Mouse (Mus musculus) adrenal gland, adult 2 months (tissue): ENCODE results near the gene Ddr2. TPM values are rescaled to one million over a fixed set of nuclear protein-coding genes. Genes with fewer than 3 reads are reported as not detected.

Source experiments
- DNase-seq: peaks from one replicate; pipeline ENCODE4 v3.0.0; 2021
- long read RNA-seq: library from polyadenylated mRNA; stranded (forward); transcript quantifications from one replicate; pipeline ENCODE4 v2.0.0, GENCODE M21; 2021
- polyA plus RNA-seq: library from polyadenylated mRNA; depleted of rRNA; stranded (reverse); fragments of >200 nt; gene quantifications from 2 replicates; pipeline ENCODE4 v1.2.3, GENCODE M21; 2012; rRNA removed
- total RNA-seq, 2 experiments: library from RNA; stranded (reverse); gene quantifications; 2 replicates each; pipeline ENCODE4 v1.2.3; 2021

The Ddr2 gene
- total RNA-seq (10 to 100 TPM; 17.2 to 23.0 TPM), polyA plus RNA-seq (2.7 and 3.3 TPM in 2 replicates)
- long read RNA-seq, full-length matches to known transcripts, result 1 of 1 reads
- long read RNA-seq, partial matches to known transcripts, result 0 of 1 reads
- long read RNA-seq, other reads (novel, unspliced or antisense), result 0 of 1 reads

DNA sequence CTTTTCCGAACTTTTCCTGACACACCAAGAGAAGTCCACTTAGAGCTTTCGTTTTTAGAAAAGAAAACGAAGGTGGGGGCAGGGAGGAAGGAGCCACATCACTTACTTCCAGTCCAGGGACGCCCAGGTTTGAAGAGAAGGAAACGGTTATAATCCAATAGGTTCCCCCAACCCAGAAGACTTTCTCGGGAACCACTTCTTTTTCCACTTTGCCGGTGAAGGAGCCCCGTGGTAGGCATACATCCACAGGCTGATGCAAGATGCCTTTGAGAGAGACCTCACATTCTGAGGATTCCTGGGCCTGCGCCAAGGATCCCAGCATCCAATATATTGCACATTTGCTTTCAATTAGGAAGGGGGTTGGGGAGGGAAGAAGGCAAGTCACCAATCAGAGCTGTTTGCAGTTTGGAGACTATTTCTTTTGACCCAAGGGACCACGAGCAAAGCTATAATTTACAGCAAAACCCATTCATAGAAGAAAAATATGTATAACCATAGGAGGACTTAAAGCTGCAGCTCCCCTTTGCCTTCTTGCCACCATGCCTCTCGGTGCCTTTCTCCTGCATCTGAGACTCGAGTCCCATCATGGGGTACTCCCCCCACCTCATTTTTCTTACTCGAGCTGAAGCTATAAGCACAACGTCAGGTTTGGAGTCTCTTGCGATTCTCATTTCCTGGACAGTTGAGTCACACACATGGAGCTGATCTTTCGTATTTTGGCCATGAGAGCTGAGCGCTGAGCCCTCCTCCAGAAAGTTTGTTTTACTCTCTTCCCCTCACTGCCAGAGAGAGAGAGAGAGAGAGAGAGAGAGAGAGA, at the start of gene Ddr2:
TSS of gene Ddr2 (minus strand) at position 247 of the 817 bp plus-strand sequence.
- DNase-seq, result peak; percentile 32

DNA sequence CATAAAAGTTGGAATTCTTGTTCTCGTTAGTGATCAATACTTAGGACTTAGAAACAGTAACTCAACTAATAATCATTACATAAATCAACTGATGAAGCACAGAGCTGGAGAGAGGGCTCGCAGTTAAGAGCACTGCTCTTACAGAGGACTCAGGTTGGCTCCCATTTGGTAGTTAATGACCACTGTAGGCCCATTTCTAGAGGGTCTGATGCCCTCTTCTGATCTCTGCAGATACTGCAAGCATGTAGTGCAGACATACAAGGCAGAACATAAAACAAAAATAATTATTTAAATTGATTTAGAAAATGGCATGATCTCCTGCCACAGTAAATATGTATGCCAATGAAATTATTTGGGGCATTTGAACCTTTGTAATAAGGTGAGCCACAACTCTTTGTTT, 49.1 kb upstream of the Ddr2 start:
- DNase-seq, result no peak

DNA sequence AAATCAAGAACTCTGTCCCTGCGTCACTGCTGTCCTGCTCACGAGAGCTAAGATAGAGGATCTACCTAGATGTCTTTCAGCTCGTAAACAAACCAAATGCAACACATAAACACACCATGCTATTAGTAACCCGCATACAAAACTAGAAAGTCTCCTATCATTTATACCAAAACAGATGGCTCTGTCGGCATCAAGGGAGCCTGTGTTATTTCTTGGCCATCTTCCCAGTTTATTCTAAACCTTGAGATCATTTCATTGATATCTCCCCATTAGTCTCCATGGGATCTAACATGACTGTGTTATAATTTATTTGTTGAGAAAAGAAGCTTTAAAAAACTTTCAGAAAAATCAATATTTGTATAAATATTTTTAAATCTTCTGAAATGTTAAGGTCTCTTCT, 45.2 kb upstream of the Ddr2 start:
- DNase-seq, result no peak

DNA sequence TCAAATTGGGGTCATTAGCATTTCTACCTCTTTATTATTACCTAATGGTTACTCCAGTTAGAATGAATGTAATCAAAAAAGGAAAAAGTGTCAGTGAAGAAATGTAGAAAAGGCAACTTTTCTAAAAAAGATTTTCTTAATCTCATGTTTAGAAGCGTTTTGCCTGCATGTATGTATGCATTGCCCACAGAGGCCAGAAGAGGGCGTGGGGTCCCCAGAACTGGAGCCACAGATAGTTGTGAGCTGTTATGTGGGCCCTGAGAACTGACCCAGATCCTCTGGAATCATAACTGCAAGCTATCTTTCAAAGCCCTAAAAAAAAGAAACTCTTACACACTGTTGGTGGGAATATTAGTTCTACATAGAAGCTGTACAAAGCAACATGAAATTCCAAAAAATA, 44.7 kb upstream of the Ddr2 start:
- no peak for DNase-seq

DNA sequence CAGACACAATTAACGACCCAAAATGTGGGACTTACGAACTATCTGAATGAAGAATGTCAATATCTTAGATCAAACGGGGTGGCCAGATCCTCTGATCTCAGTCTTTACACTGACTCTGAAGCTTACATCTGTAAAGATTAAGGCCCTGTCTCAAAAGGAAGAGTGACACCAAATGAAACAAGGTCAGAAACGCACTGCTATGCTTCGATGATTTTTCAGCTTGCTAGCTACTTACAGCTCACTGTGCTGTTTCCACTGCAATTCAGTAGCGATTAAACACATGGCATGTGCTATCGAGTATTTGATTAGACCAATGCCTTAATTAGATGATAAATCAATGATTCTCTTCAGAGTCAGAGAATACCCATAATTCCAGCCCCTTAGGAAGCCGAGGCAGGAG, 43.4 kb upstream of the Ddr2 start:
- DNase-seq, result no peak

DNA sequence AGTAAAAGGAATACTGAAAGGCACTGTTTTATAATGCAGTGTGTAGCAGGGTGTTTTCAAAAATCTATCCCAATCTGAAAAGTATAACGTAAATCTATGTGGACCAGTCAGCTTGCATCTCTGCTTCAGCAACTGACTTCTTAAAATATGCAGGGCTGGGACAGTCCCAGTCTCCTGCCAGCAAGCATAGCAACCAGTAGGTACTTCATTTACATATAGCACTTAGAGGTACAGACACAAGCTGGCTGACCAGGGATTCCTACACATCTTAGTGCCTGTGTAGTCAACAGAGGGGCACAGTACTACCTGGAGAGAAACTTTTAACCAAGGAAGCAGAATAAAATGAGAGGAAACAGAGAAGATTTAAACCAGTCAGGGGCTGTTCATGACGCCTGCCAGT, 42.0 kb upstream of the Ddr2 start:
- DNase-seq, result no peak

DNA sequence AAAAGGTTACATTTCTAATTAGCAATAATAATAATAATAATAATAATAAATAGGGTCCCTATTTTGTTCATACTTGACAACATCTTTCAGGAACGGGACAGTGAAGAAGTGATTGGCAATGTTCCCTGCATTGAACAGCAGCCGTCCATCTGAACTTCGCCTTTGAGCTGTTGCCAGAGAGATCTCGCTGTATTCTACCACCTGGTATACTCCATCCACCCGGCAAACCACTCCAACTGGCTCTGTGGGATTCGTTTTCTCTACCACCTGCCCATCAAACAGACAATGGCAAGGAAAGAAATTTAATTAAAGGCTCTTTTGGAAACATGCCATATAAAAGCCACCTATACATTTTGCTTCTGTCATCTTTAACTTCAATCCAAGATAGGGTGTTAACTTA, 40.3 kb upstream of the Ddr2 start:
- DNase-seq, result no peak

DNA sequence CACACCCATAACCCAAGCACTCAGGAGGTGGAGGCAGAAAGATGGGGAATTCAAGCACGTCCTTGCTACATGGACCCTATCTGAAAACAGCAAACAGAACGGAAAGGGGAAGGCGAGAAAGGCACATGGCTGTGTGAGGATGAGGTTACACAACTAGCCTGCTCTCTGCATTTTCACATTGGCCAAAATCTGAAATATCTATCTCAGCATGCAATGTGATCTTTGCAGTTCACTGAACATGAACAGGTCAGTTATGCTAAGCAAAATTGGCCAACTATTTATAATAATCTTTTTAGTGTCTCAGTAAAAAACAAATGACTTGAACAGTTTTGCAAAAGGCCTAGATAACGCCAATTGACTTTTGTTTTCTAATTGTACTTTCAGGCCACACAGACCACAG, 39.2 kb upstream of the Ddr2 start:
- DNase-seq, result no peak

DNA sequence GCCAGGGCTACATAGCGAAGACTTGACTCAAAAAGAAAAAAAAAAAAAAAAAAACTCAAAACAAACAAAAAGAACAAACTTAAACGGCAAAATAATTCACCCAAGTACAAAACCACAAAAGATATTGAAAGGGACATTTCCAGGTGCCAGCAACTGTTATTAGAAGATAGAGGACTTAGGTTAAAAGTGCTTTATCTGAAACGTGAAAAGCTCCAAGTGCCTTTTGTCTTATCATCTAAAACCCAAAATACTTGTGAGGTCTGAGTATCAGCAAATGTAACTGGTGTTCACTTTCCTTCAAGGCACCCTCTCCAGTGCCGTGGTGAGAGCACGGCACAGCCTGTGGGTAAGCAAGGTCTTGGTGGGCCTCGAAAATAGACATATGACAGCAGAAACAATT, 38.0 kb upstream of the Ddr2 start:
- no peak for DNase-seq

DNA sequence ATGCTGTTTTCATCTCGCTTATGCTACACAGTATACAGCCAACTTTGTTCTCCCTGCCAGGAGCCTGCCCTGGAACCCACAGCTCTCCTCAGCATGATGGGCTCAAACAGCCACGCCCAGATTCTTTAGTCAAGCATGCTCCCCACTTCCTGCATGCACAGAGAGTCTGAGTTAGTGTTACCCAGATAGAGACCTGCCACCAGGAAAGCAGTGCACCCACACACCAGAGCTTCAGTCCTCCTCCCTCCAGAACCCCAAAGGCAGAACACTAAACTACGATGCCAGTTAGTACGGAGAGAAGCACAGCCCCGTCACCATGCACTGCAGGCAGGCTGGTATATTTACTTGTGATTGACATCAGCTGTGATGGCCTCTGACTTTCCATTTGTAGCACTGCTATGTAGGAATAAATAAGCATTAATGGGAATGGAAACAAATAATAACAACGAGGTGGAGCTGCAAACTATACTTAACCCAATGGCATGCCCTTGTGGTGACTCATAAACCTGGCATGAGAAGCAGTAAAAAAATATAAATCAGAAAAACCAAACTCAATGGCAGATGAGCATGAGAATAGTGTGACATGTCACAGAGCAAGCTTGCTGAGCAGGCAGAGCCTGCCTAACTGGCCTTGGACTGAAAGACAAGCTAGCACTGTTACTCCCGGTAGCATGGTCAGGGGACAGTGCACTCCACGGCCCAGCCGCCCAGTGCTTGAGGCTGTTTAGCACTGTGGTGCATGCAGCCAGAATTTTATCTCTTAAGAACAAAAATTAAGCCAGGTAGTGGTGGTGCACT, 37.3 kb upstream of the Ddr2 start:
- peak; percentile 52 for DNase-seq

DNA sequence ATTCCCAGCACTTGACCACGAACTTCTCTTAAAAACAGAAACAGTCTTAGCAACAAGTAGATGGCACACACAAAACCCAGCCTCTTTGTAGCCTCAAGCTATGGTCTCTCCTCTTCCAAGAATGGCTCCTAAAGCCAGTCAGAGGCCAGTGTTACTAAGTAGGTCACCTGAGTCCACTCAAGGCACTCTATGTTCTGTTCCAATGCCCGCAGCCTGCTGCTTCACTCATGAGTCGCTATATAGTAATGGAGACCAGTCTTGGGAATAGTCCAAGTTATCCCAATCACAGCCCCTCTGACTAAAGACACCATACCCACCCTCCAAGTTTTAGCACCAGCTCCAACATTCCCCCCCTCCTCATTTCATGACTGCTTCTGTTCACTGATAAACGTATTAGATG, 35.0 kb upstream of the Ddr2 start:
- DNase-seq, result no peak

DNA sequence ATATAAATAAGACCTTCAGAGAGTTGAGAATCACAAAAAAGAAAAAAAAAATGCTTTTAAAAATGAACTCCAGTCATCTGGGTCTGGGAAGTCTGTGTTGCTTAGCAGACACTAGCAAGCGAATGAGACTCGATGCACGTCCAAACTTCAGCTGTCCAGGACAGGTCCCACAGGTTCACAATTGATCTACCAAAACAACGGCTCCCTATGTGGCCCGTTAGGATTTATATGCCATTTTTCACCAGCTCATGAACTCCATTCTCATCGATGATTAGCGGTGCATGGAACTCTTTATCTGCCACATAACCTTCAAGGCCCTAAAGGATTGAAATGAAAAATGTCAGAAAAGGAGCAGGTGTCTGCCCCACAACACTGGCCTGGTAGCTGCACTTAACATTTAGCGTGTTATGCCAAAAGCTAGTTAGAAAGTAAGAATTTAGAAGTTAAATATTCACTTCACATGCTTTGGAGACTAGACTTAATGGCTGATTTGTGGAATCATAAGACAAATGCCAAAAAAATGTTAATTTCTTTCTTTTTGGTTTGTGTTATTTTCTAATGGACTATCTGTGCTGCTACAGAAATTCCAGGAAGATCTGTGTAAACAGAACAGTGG, 31.8 kb upstream of the Ddr2 start:
- no peak for DNase-seq

DNA sequence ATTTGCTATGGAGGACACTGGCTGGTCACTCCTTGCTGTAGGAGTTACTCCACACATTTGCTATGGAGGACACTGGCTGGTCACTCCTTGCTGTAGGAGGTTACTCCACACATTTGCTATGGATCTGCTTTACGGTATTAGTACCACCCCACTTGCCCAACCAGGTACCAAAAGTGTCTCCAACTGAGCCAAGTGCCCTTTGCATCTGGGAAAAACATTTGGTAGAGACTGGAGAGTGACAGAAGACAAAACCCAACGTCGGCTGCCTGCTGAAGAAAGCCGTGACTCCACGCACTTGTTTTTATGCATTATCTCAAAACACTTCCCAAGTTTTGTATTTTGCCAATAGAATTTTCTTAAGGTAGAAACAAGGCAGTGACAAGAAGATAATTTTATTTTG, 31.1 kb upstream of the Ddr2 start:
- no peak for DNase-seq

DNA sequence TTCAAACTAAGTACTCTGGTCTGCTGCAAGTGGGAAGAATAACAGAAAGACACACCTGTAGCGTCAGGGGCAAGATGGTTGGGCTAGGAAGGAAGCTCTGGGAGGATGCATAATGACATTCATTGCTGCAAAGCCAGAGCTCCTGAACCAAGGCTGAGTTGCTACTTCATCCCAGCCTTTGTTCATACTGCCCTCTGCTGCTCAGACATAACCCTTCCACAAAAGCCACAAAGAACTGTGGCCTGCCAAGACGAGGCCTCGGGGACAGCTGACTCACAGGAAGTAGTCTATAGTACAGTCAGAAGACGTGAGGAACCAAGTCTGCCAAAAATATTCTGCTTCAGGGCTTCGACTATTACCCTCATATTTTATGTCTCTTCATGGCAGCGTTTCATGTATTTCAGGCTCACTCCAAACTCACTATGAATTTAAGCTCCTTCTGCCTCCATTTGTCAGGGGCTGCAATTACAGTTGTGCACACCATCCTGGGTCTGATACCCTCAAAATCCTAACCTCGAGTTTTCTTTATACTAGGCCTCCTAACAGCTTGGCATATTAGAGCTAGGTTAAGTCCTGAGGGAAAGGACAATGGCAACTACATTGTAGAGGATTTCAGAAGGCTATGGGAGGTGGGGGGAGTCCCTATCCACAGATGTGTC, 25.9 kb upstream of the Ddr2 start:
- peak; percentile 88 for DNase-seq

DNA sequence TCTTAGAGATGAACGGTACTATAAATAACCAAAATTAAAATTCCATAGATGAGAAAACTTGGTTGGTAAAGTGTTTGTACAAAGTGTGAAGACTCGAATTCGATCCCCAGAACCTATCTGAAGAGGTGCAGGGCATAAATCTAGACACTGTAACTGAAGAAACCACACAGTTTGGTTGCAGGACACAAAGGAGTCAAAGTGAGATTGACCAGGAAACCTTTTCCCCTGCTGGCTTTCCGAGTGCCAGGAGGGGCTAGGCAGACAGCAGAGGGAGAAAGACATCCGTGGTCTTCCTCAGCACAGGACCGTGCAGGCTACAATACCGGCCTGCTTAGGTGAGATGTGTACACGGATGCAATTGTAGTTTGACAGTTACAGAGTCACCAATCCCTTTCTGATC, 23.7 kb upstream of the Ddr2 start:
- DNase-seq, result no peak

DNA sequence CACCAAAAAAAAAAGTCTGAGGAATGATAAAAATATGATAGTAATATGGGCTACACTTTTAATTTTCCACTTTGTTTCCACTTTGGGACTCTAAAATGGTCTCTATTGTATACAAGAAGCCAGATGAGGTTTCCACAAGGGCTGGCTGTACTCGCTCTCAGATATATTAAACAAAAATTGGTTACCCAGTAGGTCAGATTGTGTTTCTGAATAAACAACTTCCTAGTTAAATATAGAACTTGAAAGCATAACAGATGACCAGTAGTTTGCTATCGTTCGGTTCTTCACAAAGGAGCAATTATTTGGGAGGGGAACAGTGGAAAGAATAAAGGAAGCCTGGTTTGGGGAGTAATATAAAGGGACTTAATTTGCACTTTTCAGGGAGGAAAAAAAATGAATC, 20.4 kb upstream of the Ddr2 start:
- DNase-seq, result no peak

DNA sequence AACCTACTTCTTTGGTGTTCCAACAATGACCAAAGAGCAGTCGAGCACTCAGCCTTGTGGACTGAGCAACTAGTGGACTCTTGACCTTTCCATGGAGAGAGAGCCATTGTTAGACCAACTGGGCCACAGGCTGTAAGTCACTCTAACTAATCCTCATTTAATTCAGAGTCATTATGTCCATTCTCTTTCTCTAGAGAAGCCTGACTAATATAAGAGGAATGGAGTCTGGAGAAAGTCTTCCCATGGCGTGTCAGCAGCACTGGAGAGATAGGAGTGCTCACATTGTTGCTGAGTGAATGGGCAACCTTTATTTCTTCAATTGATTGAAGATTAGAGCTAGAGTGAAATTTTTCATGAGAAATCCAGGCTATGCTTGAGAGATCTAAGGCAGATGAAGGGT, 14.1 kb upstream of the Ddr2 start:
- DNase-seq, result no peak

DNA sequence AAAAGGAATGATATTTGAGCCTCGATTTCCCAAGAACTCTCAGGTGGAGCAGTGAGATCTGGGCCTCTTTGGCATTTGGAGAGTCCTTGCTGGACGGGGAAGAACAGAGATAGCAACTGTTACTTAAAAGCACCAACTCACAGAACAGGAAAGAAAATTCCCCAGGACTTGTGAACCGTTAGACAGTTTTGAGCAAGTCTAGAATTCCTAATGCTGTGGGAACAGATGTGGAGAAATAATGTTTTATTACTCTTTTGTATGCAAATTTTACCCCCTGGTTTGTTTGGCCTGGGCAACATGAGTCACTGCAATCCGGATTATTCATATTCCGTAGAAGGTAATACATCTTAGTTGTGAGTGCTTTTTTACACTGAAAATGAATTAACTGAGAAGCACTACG, 3.1 kb upstream of the Ddr2 start:
- no peak for DNase-seq

DNA sequence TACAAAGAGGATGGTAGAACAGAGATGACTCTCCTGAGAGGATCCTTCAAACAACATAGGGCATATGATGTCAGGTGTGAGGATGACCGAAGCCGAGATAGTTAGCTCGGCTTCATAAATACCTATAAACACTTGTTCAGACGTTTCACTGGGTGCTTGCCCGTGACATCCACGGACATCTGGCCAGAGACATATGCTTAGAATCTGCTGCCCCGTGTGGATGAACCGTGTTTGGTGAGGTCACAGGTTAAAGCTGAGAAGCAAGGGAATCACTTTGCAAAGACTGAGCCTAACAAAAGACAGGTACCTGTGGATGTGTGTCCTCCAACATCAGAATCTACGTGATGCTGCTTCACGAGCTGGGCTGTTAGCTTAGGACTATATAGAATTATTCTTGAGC, 1.7 kb upstream of the Ddr2 start:
- no peak for DNase-seq

DNA sequence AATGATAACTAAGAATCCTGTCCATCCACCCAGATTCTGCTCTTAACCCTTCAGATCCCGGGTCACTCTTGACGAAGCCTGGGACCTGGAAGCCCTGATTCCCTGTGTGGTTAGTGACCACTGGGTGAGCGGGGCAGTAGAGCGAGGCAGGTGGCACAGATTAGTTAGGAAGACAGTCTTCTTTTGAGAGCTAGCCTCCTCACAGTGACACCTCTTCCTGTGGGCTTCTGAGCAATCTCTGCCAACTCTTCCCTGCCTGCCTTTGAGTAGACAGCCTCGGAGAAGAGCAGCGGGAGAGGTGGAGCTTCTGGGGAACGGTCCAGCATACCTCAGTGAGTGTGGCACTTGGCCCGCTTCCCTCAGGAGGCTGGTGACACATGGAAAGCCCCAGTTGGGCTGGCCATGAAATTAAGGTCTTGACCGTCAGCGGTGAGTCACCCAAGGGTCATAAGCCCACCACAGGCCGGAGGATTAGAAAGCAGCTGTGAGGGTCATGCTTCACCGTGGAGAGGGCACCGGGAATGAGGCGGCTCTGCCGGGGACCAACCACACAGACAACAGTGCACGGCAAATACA, 1.2 kb upstream of the Ddr2 start:
- peak; percentile 38 for DNase-seq

DNA sequence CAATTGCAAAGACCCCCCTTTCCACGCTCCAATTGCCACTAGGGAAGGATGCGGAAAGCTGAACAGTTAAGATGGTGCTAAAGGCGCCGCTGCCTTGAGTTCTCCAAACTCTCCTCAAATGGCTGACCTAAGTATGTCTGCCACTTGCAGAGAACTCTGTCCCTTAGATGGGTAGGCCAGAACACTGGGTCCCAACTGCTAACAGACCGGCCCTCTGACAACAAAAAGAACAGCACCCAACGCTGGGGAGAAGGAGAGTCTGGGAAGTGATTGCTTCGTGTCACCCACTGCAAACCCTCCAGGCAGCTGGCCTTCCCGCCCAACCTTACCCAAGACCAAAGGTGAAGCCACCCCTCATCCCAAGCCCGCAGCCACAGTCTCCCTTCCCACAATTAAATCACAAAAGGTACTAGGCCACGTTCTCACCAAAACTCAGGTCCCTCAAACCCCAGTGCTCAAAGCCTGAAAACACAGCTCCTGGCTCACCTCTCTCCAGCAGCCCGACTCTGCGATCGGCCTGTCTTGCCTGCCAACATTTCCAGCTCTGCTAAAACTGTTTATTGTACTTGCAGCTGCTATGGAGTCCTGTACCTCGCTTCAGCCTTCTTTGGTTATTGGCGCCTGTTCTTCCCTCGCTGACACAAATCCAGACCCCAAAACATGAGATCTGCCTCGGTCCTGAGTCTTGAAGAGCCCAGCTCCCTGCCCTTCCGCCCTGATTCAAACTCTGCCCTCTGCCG, 616 bp downstream of the Ddr2 start:
- DNase-seq, result peak; percentile 4
